Mouse (Mus musculus) thymus, adult 2 months (tissue): Measurements from ENCODE around the gene Tbc1d2b.

Source experiments
- CTCF ChIP-seq: fragments of 200-500 bp; IDR thresholded peaks from 2 replicates; pipeline ENCODE4 v1.5.1; 2012; ENCODE audit warnings: mild to moderate bottlenecking, control low read depth, low read length, moderate library complexity, borderline replicate concordance; ENCODE audit not compliant: control insufficient read depth, poor library complexity, insufficient read depth; ENCODE audit errors: extremely low read depth
- POLR2A ChIP-seq: fragments of 200-500 bp; IDR thresholded peaks from 2 replicates; pipeline ENCODE4 v1.6.1; 2012; ENCODE audit warnings: mild to moderate bottlenecking, low read length, control low read depth, moderate library complexity; ENCODE audit not compliant: control insufficient read depth, poor library complexity, insufficient read depth; ENCODE audit errors: extremely low read depth

GRCm38 (mm10) chr9:90266926-90267325, 3.7 kb downstream of the Tbc1d2b start:
- TF ChIP-seq POLR2A, result no peak
- TF ChIP-seq CTCF, result no peak
